Mouse (Mus musculus) midbrain, embryonic 11.5 days (tissue): ENCODE data around the gene Atp6v0b. TPM values are rescaled to one million over a fixed set of nuclear protein-coding genes. Genes with fewer than 3 reads are reported as not detected.

Source experiments
- ATAC-seq: fragments of 200-750 bp; cut with Nextera tagmentation; 2 replicates; pipeline ENCODE4 v1.8.0; 2017; ENCODE audit warnings: moderate TSS enrichment, moderate library complexity; ENCODE audit not compliant: low FRiP score
- DNase-seq: peaks from one replicate; pipeline ENCODE4 v3.0.0; 2015; ENCODE audit warnings: low spot score; ENCODE audit errors: missing footprints
- H3K27ac ChIP-seq: fragments of 300-500 bp; sonication (generic); 2 replicates; pipeline ENCODE4 v1.5.1; 2014; ENCODE audit warnings: low read depth, low read length
- H3K27me3 ChIP-seq: fragments of 300-500 bp; sonication (generic); 2 replicates; pipeline ENCODE4 v1.6.1; 2014; ENCODE audit warnings: mild to moderate bottlenecking, low read length, moderate library complexity, mixed read lengths; ENCODE audit not compliant: control insufficient read depth, insufficient read depth
- H3K36me3 ChIP-seq: fragments of 300-500 bp; sonication (generic); 2 replicates; pipeline ENCODE4 v1.6.1; 2014; ENCODE audit warnings: mild to moderate bottlenecking, low read length, moderate library complexity, mixed read lengths; ENCODE audit not compliant: control insufficient read depth, insufficient read depth
- H3K4me1 ChIP-seq: fragments of 300-500 bp; sonication (generic); 2 replicates; pipeline ENCODE4 v1.6.1; 2014; ENCODE audit warnings: low read length; ENCODE audit not compliant: control insufficient read depth, insufficient read depth
- H3K4me2 ChIP-seq: fragments of 300-500 bp; sonication (generic); 2 replicates; pipeline ENCODE4 v1.6.1; 2014; ENCODE audit warnings: mild to moderate bottlenecking, moderate library complexity
- H3K4me3 ChIP-seq: fragments of 300-500 bp; sonication (generic); 2 replicates; pipeline ENCODE4 v1.5.1; 2014; ENCODE audit warnings: low read depth, low read length
- H3K9ac ChIP-seq: fragments of 300-500 bp; sonication (generic); 2 replicates; pipeline ENCODE4 v1.6.1; 2014; ENCODE audit warnings: low read length
- H3K9me3 ChIP-seq: fragments of 300-500 bp; sonication (generic); 2 replicates; pipeline ENCODE4 v1.6.1; 2016; ENCODE audit warnings: low read length; ENCODE audit not compliant: control insufficient read depth
- WGBS: fragments of 180-500 bp; shearing (Covaris S2); extraction: QIAGEN DNeasy Blood & Tissue Kit; methylation state at CpG from one replicate; pipeline ENCODE4 v1.1.7; 2014; 5-methylcytosine and 5-hydroxymethylcytosine counted together
- polyA plus RNA-seq: library from polyadenylated mRNA; unstranded; fragments of >200 nt; fragmentation: Nextera tagmentation; extraction: Ambion mirVana; gene quantifications from 2 replicates; pipeline ENCODE4 v1.2.1, GENCODE M21; 2014

Gene Atp6v0b
- polyA plus RNA-seq = 214 and 216 TPM in 2 replicates

- ATAC-seq (peak; percentile 85), DNase-seq (peak; percentile 98)
- Histone ChIP-seq H3K27ac (no peak within 1 kb of the TSS), H3K36me3 (peaks cover 2% of the 10 kb centered on the region; the same call in 1 of the 2 replicates), H3K4me1 (peaks cover 32% of the 10 kb centered on the region), H3K9me3 (no peaks in the 10 kb centered on the region), H3K9ac (peak within 1 kb of the TSS; percentile 86), H3K27me3 (no peaks in the 10 kb centered on the region), H3K4me2 (peak within 1 kb of the TSS; percentile 91), H3K4me3 (peak within 1 kb of the TSS; percentile 87)
- WGBS = under 1% methylated on average over 35 of the region's 37 CpGs
Observed at GRCm38 (mm10) chr4:117887133-117887532, at the start of gene Atp6v0b. Gene Atp6v0b, minus strand, starts transcription at chr4:117887333.

GRCm38 (mm10) chr4:117934081-117934480 is 46.9 kb upstream of the Atp6v0b start:
- Histone ChIP-seq H3K9me3 (no peaks in the 10 kb centered on the region), H3K4me3 (no peak overlapping the region)
- 84% methylated on average over 4 of the region's 4 CpGs for WGBS

GRCm38 (mm10) chr4:117933248-117933647 is 46.1 kb upstream of the Atp6v0b start:
- no peak overlapping the region for H3K9ac ChIP-seq

More at GRCm38 (mm10) chr4:117934081-117934480, 46.9 kb upstream of the Atp6v0b start:
- Histone ChIP-seq H3K27ac (no peak overlapping the region), H3K36me3 (no peaks in the 10 kb centered on the region), H3K4me1 (peaks cover 9% of the 10 kb centered on the region), H3K4me2 (no peak overlapping the region), H3K9ac (no peak overlapping the region), H3K27me3 (peaks cover 14% of the 10 kb centered on the region)
- ATAC-seq (no peak), DNase-seq (no peak)

GRCm38 (mm10) chr4:117929391-117929881 is 42.3 kb upstream of the Atp6v0b start, which contains the start of gene Artn:
Gene Artn, minus strand, starts transcription at chr4:117929763.
- Histone ChIP-seq H3K4me1 (peaks cover 23% of the 10 kb centered on the region), H3K36me3 (no peaks in the 10 kb centered on the region), H3K4me3 (peak within 1 kb of the TSS; percentile 25), H3K9ac (peak within 1 kb of the TSS; percentile 6), H3K27me3 (peaks cover 56% of the 10 kb centered on the region), H3K27ac (no peak within 1 kb of the TSS), H3K4me2 (peak within 1 kb of the TSS; percentile 54), H3K9me3 (no peaks in the 10 kb centered on the region)
- under 1% methylated on average over 33 of the region's 33 CpGs for WGBS
- peak; percentile 25; the same call in 1 of the 2 replicates for ATAC-seq
- DNase-seq = peak; percentile 93

More at GRCm38 (mm10) chr4:117933248-117933647, 46.1 kb upstream of the Atp6v0b start:
- ATAC-seq (no peak), DNase-seq (no peak)
- WGBS = 83% methylated on average over 5 of the region's 5 CpGs
- Histone ChIP-seq H3K36me3 (no peaks in the 10 kb centered on the region), H3K9me3 (no peaks in the 10 kb centered on the region), H3K27ac (no peak overlapping the region), H3K4me2 (no peak overlapping the region), H3K4me3 (no peak overlapping the region), H3K27me3 (peaks cover 22% of the 10 kb centered on the region), H3K4me1 (peaks cover 16% of the 10 kb centered on the region)

GRCm38 (mm10) chr4:117928699-117929241 is 41.6 kb upstream of the Atp6v0b start:
- Histone ChIP-seq H3K27ac (no peak overlapping the region), H3K9me3 (no peaks in the 10 kb centered on the region), H3K4me3 (peak overlapping the region; percentile 25; the same call in 1 of the 2 replicates), H3K36me3 (no peaks in the 10 kb centered on the region), H3K9ac (no peak overlapping the region; the same call in 1 of the 2 replicates), H3K4me1 (peaks cover 23% of the 10 kb centered on the region), H3K27me3 (peaks cover 56% of the 10 kb centered on the region), H3K4me2 (peak overlapping the region; percentile 54)
- ATAC-seq (peak; percentile 28), DNase-seq (peak; percentile 89)
- WGBS = 1% methylated on average over 13 of the region's 13 CpGs

GRCm38 (mm10) chr4:117928234-117928633 is 41.1 kb upstream of the Atp6v0b start:
- Histone ChIP-seq H3K4me2 (0 out of 2 replicates have a peak overlapping the region, but pooled peaks have one; percentile 4), H3K4me1 (peaks cover 23% of the 10 kb centered on the region), H3K4me3 (no peak overlapping the region), H3K9me3 (no peaks in the 10 kb centered on the region), H3K27me3 (peaks cover 56% of the 10 kb centered on the region), H3K27ac (no peak overlapping the region), H3K36me3 (no peaks in the 10 kb centered on the region), H3K9ac (no peak overlapping the region)
- DNase-seq (peak; percentile 94), ATAC-seq (peak; percentile 39)
- WGBS = 10% methylated on average over 6 of the region's 6 CpGs

- H3K27me3 ChIP-seq = peaks cover 56% of the 10 kb centered on the region
- H3K27ac ChIP-seq = no peak overlapping the region
Observed at GRCm38 (mm10) chr4:117926545-117927482, 39.7 kb upstream of the Atp6v0b start.

GRCm38 (mm10) chr4:117924916-117925315 is 37.8 kb upstream of the Atp6v0b start:
- no peak overlapping the region for H3K27ac ChIP-seq
- ATAC-seq = no peak
- H3K9ac ChIP-seq = no peak overlapping the region
- peaks cover 50% of the 10 kb centered on the region for H3K27me3 ChIP-seq
- H3K4me1 ChIP-seq = peaks cover 23% of the 10 kb centered on the region
- 72% methylated on average over 4 of the region's 6 CpGs for WGBS
- no peaks in the 10 kb centered on the region for H3K36me3 ChIP-seq
- H3K4me3 ChIP-seq = no peak overlapping the region
- DNase-seq = no peak
- no peak overlapping the region for H3K4me2 ChIP-seq
- H3K9me3 ChIP-seq = no peaks in the 10 kb centered on the region

More at GRCm38 (mm10) chr4:117926545-117927482, 39.7 kb upstream of the Atp6v0b start:
- no peaks in the 10 kb centered on the region for H3K9me3 ChIP-seq
- DNase-seq = peak; percentile 91
- ATAC-seq = peak; percentile 70
- WGBS = under 1% methylated on average over 63 of the region's 71 CpGs
- H3K4me1 ChIP-seq = peaks cover 23% of the 10 kb centered on the region
- H3K4me2 ChIP-seq = peak overlapping the region; percentile 78
- peak overlapping the region; percentile 55 for H3K9ac ChIP-seq
- peak overlapping the region; percentile 43 for H3K4me3 ChIP-seq
- no peaks in the 10 kb centered on the region for H3K36me3 ChIP-seq
